Mouse (Mus musculus) ES-E14 (cell line): ENCODE results near the gene Zfp217. TPM values are rescaled to one million over a fixed set of nuclear protein-coding genes. Genes with fewer than 3 reads are reported as not detected.

Experiments used
- DNase-seq: peaks from one replicate; pipeline ENCODE4 v3.0.0-alpha.2; 2013; ENCODE audit warnings: low read depth, low spot score
- H3K27ac ChIP-seq: 2 replicates; pipeline ENCODE4 v1.5.1; 2012; ENCODE audit warnings: low read depth, mild to moderate bottlenecking, low read length, moderate library complexity, mixed read lengths; ENCODE audit not compliant: poor library complexity, insufficient read depth, severe bottlenecking
- H3K36me3 ChIP-seq: 2 replicates; pipeline ENCODE4 v1.6.1; 2012; ENCODE audit warnings: mild to moderate bottlenecking, low read length, moderate library complexity, mixed read lengths; ENCODE audit not compliant: control insufficient read depth, poor library complexity, insufficient read depth, severe bottlenecking
- H3K4me1 ChIP-seq, 2 experiments: fragments of 150-350 bp in 1 of 2; sonication (generic) in 1 of 2; 2 replicates each; pipeline ENCODE4 v1.6.1; 2012; ENCODE audit warnings: low read length in 2 of 2, mild to moderate bottlenecking in 1 of 2, mixed read lengths in 1 of 2; ENCODE audit not compliant: control insufficient read depth in 2 of 2, insufficient read depth in 2 of 2, poor library complexity in 1 of 2
- H3K4me3 ChIP-seq, 2 experiments: fragments of 150-350 bp in 1 of 2; sonication (generic) in 1 of 2; 2 replicates each; pipeline ENCODE4 v1.5.1; 2012; ENCODE audit warnings: low read length in 2 of 2, low read depth in 1 of 2, mild to moderate bottlenecking in 1 of 2, mixed read lengths in 1 of 2; ENCODE audit not compliant: insufficient read depth in 1 of 2, poor library complexity in 1 of 2, severe bottlenecking in 1 of 2
- H3K9ac ChIP-seq: 2 replicates; pipeline ENCODE4 v1.6.1; 2012; ENCODE audit warnings: low read depth, mild to moderate bottlenecking, low read length, mixed read lengths; ENCODE audit not compliant: poor library complexity, insufficient read depth, severe bottlenecking
- H3K9me3 ChIP-seq: fragments of 150-350 bp; sonication (generic); 2 replicates; pipeline ENCODE4 v1.6.1; 2012; ENCODE audit warnings: low read depth, mild to moderate bottlenecking, low read length; ENCODE audit not compliant: control insufficient read depth, insufficient read depth
- CHD2 ChIP-seq: IDR thresholded peaks from 2 replicates; pipeline ENCODE4 v1.6.1; 2014; ENCODE audit warnings: mild to moderate bottlenecking, low read depth, low read length, inconsistent platforms
- HCFC1 ChIP-seq: IDR thresholded peaks from 2 replicates; pipeline ENCODE4 v1.6.1; 2012; ENCODE audit warnings: low read length, inconsistent platforms, borderline replicate concordance; ENCODE audit not compliant: insufficient read depth
- MAFK ChIP-seq: IDR thresholded peaks from 2 replicates; pipeline ENCODE4 v1.6.1; 2014; ENCODE audit warnings: mild to moderate bottlenecking, low read depth, low read length, inconsistent platforms; ENCODE audit not compliant: insufficient read depth
- ZC3H11A ChIP-seq: IDR thresholded peaks from 2 replicates; pipeline ENCODE4 v1.6.1; 2012; ENCODE audit warnings: low read depth, mild to moderate bottlenecking, inconsistent platforms, low read length, borderline replicate concordance
- ZNF384 ChIP-seq: IDR thresholded peaks from 2 replicates; pipeline ENCODE4 v1.6.1; 2012; ENCODE audit warnings: low read depth, low read length, inconsistent platforms
- in situ Hi-C, 2 experiments: fragments of 600-800 bp; cut with MboI; formaldehyde crosslinking; loops; one replicate each; pipeline ENCODE4 v1.15.1; 2025; ENCODE audit warnings: low sequenced_read_pairs in 2 of 2, inconsistent platforms in 1 of 2; ENCODE audit not compliant: unreplicated experiment in 2 of 2
- total RNA-seq: library from RNA; depleted of rRNA; stranded (reverse); fragments of 300-350 nt; gene quantifications from 2 replicates; pipeline ENCODE4 v1.2.3, GENCODE M21; 2012

The Zfp217 gene
- total RNA-seq, 1 experiment: 23.2 TPM

DNA sequence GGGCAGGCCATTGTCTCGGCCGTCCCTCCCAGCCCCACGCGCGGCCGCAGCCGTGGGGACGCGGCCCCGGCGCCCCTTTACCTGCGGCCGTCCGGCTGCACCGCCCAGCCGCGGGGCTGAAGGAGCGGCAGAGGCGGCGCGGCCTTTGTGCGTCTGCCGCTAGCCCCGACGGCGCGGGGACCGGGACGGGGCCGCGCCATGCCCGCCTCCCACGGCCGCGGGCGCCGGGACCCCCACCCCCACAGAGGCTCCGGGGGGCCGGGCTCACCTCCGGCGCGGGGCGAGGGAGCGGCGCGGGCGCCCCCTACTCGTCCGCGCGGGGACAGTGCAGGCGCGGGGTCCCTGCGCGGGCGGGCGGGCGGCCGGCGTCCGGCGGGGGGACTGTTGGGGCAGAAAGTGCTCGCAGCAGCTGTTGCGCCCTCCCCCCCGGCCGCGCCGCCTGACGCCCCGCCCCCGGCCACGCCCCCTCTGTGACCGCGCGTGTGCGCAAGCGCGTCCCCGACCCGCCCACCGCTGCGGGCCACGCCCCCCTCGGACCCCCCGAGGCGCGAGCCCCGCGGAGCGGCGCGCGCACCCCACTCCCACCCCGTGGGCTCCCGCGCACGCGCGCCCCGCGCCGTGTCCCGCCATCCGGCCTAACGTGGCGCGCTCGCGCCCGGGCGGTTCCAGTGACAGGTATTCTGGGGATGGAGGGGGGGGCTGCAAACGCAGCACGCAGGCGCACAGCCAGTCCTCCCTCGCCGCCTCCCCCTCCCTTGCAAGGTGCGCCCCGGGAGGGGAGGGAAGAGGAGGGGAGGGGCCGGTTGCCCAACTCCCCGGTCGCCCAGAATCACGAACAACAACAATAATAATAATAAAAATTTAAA lies 16.9 kb downstream of the Zfp217 start:
- Histone ChIP-seq H3K9me3 (no peaks in the 10 kb centered on the region), H3K36me3 (no peaks in the 10 kb centered on the region), H3K27ac (peak overlapping the region; percentile 85), H3K4me1 (peaks cover 18 to 23% of the 10 kb centered on the region in 2 experiments), H3K9ac (peak overlapping the region; percentile 93), H3K4me3 (peak overlapping the region; percentile 92 to 96)
- TF ChIP-seq ZC3H11A (no peak), CHD2 (no peak), ZNF384 (no peak), MAFK (no peak), HCFC1 (no peak)
- no peak for DNase-seq
- in situ Hi-C loops: no loop called here

DNA sequence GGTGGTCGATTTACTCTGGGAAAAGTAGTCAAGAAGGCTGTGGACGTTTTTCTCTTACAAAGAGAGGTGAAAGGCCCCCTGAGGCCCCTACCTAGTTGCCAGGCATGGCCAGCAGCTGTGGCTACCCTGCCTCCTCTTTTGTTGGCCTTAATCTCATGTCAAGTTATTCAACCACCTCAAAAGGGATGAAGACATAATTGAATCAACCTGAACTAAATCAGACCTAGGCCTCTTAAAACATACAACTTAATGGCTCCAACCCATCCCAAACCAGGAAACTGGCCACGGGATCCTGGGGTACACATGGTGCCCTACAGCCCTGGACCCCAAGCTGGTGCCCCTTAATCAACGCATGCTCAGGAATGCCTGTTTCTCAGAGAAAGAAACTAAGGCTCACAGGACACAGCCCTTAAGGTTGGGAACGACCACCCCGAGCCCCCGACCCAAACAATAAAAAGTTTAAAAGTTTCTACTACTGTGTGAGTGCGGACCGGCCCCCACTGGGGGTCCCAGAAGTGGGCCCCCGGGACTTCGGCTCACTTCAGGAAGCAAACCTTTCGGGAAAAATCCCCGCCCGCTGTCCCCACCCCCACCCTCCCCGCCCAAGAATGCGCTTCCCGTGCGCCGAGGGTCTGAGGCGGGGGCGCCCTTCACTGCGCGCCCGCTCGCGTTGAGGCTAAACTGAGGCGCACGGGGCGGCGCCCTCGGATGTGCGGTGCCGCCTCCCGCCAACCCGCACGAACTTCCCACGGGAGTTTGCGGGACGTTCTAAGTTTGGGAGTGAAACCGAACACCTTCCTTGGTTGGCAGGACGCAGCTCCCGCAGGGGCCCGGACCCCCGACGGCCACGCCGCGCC lies 17.8 kb downstream of the Zfp217 start:
- H3K4me1 ChIP-seq: peaks cover 18 to 23% of the 10 kb centered on the region in 2 experiments
- no peaks in the 10 kb centered on the region for H3K9me3 ChIP-seq
- DNase-seq: no peak
- TF ChIP-seq CHD2 (no peak), ZNF384 (no peak), HCFC1 (no peak), MAFK (no peak), ZC3H11A (no peak)
- peak overlapping the region; percentile 92 to 96 for H3K4me3 ChIP-seq
- H3K9ac ChIP-seq: peak overlapping the region; percentile 93
- in situ Hi-C loops: no loop called here
- peak overlapping the region; percentile 85 for H3K27ac ChIP-seq
- peaks cover 2% of the 10 kb centered on the region; the same call in 1 of the 2 replicates for H3K36me3 ChIP-seq

DNA sequence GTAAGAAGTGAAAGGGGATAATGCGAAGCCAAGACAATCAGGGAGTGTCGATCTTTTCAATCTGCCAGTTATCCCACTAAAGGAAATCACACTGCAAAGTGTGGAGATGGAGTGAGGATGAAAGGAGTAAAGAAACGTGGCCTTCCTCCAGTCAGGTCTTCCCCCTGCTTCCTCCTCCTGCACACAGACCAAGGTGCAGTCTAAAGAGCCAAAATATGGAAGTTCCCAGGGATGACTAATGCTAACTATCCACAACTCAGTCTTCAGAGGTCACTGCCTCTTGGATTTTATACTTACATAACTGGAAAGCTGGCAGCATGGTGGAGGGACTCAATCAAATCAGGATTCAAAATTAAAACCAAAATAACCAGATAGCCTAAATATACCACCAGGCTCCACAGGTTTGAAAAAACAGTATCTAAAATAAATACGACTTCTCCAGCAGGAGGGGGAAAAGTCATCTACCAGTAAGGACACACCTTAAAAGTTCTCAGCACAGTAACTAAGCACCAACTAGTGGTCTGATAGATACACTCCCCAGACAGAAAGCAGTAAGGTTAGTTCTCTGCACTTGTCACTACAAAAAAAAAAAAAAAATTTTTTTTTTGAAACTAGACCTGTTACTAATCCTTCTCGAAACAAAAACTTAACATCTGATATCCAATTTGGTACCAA lies 18.5 kb downstream of the Zfp217 start:
- H3K4me1 ChIP-seq: peaks cover 16 to 23% of the 10 kb centered on the region in 2 experiments
- TF ChIP-seq ZNF384 (no peak), HCFC1 (no peak), ZC3H11A (no peak), CHD2 (no peak), MAFK (no peak)
- peaks cover 4% of the 10 kb centered on the region; the same call in 1 of the 2 replicates for H3K36me3 ChIP-seq

More for the DNA sequence above, 18.5 kb downstream of the Zfp217 start:
- no peak overlapping the region; the same call in 1 of the 2 replicates for H3K27ac ChIP-seq
- peak overlapping the region; percentile 93; the same call in 1 of the 2 replicates for H3K9ac ChIP-seq
- no peak for DNase-seq
- peak overlapping the region; percentile 92 to 96 for H3K4me3 ChIP-seq
- in situ Hi-C loops: no loop called here
- no peaks in the 10 kb centered on the region for H3K9me3 ChIP-seq
